Mouse (Mus musculus): Measurements from ENCODE around the gene Ctsh. TPM values are rescaled to one million over a fixed set of nuclear protein-coding genes. Genes with fewer than 3 reads are reported as not detected.

The Ctsh gene
- polyA plus RNA-seq, 1 experiment = 36.1 TPM

DNA sequence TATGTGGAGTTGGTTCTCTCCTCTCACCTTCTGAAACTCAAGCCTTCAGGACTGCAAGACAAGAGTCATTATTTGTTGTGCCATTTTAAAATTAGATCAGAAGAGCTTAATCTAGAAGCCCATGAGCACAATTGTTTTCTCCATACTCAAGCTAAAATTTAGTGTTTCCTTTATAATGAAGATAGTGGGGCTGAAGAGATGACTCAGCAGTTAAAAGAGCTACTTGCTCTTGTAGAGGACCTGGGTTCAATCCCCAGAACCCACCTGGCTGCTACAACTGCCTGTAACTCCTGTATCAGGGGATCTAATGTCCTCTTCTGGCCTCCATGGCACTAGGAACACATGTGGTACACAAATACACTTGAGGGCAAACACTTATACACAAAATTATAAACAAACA, 63.3 kb downstream of the Ctsh start:
- Histone ChIP-seq H3K27ac (ENCODE audit: insufficient read depth, low read length) (no peak overlapping the region), H3K4me3 (ENCODE audit: insufficient read depth, low read length) (no peak overlapping the region), H3K4me1 (ENCODE audit: control insufficient read depth, insufficient read depth, low read length) (no peaks in the 10 kb centered on the region)
- no peak for TF ChIP-seq CTCF (IDR thresholded peaks at IDR 0.05; ENCODE audit: borderline replicate concordance, insufficient read depth, low read length)
- no peak for TF ChIP-seq POLR2A (IDR thresholded peaks at IDR 0.05; ENCODE audit: low read depth, low read length)

DNA sequence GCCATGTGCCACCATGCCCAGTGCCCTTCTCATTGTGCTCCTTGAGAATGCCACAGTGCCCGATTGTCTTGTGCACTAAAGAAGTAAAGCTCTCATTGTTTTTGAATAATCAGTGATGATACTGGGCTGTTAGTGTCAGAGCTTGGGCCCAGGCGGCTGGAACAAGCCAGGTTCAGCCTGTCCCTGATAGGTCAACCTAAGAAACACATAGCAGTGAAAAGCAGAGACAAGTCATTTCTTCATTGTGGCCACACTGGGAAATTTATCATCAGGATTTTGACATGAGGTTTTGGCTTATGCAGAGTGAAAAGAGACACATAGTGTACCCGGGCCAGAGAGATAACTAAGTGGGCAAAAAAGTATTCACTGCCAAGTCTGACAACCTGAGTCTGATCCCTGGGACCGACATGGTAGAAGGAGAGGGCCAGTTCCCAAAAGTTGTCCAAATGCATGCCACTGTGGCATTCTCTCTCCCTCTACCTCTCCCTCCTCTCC, 68.3 kb downstream of the Ctsh start:
- Histone ChIP-seq H3K4me3 (ENCODE audit: insufficient read depth, low read length) (no peak overlapping the region), H3K4me1 (ENCODE audit: control insufficient read depth, insufficient read depth, low read length) (peaks cover 3% of the 10 kb centered on the region; the same call in 1 of the 2 replicates), H3K27ac (ENCODE audit: insufficient read depth, low read length) (no peak overlapping the region)
- no peak for TF ChIP-seq POLR2A (IDR thresholded peaks at IDR 0.05; ENCODE audit: low read depth, low read length)
- no peak for TF ChIP-seq CTCF (IDR thresholded peaks at IDR 0.05; ENCODE audit: borderline replicate concordance, insufficient read depth, low read length)

DNA sequence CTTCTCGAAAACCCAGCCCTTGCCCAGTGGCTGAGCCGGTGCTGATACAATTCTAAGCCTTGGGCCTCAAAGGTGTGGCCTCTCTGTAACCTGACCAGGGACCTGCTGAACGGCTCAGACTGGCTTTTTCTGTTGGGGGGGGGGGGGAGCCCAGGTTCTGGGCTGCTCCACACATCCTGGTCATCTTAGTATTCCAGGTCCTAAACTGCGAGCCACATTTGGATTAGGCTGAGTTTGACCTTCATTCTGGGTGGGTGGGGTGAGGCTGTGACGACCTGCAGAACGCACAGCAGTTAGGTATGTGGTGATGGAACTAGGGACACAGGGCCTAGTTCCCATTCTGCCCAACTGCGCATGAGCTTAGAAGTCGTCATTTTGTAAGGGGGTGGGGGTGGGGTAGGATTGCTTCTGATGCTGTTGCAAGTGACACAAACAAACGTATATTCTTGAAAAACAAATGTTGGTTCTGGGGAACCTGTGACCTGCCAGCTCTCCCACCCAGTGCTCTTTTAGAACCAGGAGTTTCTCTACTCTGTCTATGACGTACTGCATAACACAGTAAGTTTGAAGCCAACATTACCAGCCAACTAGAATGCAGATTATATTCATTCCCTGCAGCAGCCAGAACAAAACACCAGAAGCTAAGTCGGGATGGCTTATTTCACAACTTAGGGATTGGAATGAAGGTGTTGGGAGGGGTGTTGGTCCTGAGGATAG, 70.4 kb downstream of the Ctsh start:
- Histone ChIP-seq H3K4me3 (ENCODE audit: insufficient read depth, low read length) (no peak overlapping the region), H3K27ac (ENCODE audit: insufficient read depth, low read length) (no peak overlapping the region; the same call in 1 of the 2 replicates), H3K4me1 (ENCODE audit: control insufficient read depth, insufficient read depth, low read length) (peaks cover 3% of the 10 kb centered on the region; the same call in 1 of the 2 replicates)
- TF ChIP-seq POLR2A (IDR thresholded peaks at IDR 0.05; ENCODE audit: low read depth, low read length) = no peak

DNA sequence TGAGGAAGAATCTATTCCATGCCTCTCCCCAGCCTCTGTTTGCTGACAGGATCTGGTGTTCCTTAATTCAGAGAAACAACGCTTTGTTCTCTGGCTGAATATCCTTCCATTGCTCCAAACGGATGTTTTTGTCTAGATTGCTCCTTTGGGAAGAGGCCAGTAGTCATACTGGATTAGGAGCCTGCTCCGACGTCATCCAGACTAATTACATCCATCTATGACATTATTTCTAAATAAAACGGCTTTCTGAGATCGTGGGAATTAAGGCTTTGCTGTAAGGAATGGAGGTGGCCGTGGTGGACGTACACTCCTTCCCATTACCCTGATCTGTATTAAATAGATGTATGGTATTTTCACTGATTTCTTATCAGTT, 70.9 kb downstream of the Ctsh start:
- Histone ChIP-seq H3K27ac (ENCODE audit: insufficient read depth, low read length) (no peak overlapping the region; the same call in 1 of the 2 replicates), H3K4me3 (ENCODE audit: insufficient read depth, low read length) (no peak overlapping the region), H3K4me1 (ENCODE audit: control insufficient read depth, insufficient read depth, low read length) (peaks cover 3% of the 10 kb centered on the region; the same call in 1 of the 2 replicates)
- no peak for TF ChIP-seq CTCF (IDR thresholded peaks at IDR 0.05; ENCODE audit: borderline replicate concordance, insufficient read depth, low read length)
- no peak for TF ChIP-seq POLR2A (IDR thresholded peaks at IDR 0.05; ENCODE audit: low read depth, low read length)

Other genes with a start within 250 kb of the Ctsh start
- 0.32 and 0.40 TPM in 2 replicates for gene Rasgrf1, start 144.2 kb upstream of the Ctsh start, polyA plus RNA-seq (2011; ENCODE audit: insufficient read length, low read depth, missing spikeins)
- 546 and 660 TPM in 2 replicates for gene Morf4l1, start 60.6 kb downstream of the Ctsh start, polyA plus RNA-seq (2011; ENCODE audit: insufficient read length, low read depth, missing spikeins)
- gene Adamts7, start 108.9 kb downstream of the Ctsh start, polyA plus RNA-seq (2011; ENCODE audit: insufficient read length, low read depth, missing spikeins) = 6.3 and 6.5 TPM in 2 replicates
- 42.4 and 45.5 TPM in 2 replicates for gene Tbc1d2b, start 216.7 kb downstream of the Ctsh start, polyA plus RNA-seq (2011; ENCODE audit: insufficient read length, low read depth, missing spikeins)